Mouse (Mus musculus): ENCODE measurements around the gene Gk5.

DNA sequence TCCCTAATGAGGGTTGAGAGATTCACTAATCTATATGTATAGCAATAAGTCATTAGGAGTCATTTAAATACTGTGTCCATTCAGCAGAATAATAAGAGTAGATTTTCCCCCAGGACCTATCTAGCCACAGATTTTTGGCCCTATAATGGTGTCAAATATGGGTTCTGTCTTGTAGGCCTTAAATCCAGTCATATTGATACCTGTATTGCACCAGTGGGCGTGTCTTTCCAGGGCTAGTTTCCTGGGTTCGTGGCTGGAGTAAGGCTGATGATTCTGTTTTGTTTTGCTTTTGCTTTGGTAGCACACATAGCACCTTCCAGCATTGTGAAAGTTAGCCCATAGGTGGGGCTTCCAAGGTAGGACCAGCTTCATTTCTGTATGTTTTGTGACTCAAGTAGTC, 95.0 kb downstream of the Gk5 start:
- TF ChIP-seq POLR2A (IDR thresholded peaks at IDR 0.05; ENCODE audit: low read depth, low read length) (no peak), CTCF (conservative IDR thresholded peaks at IDR 0.05; ENCODE audit: insufficient read depth, insufficient read length, low read depth, low read length) (no peak)
